Mouse (Mus musculus): Measurements from ENCODE around the gene Ovca2.
"Not testable (repeated sequence)": the region's sequence is repeated elsewhere in the genome, so short reads cannot be mapped to it uniquely, and the experiment has no call there.

The Ovca2 gene

DNA sequence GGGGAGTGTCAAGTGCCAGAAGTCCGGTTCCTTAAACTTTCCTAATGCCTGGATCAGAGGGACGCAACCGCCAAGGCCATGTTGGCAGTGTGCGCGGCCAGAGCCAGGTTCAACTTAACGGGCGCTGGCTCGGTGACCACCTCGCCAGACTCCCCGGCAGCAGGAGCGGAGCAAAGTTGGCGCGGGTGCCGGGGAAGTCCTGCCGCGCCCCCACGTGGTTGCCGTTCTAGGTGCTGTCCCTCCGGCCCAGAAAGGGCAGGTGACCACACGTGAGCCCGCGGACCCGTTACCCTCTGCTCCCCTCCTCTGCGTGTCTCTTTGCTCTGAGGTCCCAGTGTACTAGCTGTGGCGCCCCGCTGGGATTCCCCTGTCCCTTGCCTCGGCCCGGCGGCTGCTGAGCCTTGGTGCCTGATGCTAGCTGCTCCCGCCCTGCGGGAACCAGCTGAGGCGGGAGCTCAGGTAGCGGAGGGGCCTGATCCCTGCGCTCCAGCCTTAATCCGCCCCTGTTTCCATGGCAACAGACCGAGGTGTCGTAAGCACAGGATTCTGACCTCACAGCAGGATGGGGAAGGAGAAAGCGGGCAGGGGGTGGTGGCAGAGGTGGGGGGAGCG is 16.3 kb upstream of the Ovca2 start:
- no peak for DNase-seq (ENCODE audit: low read depth)

- no peak for DNase-seq (ENCODE audit: low read depth)
Measured at GRCm38 (mm10) chr11:75194121-75194849, 15.7 kb upstream of the Ovca2 start.

GRCm38 (mm10) chr11:75193256-75194071 is 14.8 kb upstream of the Ovca2 start, which contains the start of gene Rtn4rl1:
TSS of gene Rtn4rl1 (plus strand) at chr11:75193783.
- DNase-seq (ENCODE audit: low read depth), result no peak

DNA sequence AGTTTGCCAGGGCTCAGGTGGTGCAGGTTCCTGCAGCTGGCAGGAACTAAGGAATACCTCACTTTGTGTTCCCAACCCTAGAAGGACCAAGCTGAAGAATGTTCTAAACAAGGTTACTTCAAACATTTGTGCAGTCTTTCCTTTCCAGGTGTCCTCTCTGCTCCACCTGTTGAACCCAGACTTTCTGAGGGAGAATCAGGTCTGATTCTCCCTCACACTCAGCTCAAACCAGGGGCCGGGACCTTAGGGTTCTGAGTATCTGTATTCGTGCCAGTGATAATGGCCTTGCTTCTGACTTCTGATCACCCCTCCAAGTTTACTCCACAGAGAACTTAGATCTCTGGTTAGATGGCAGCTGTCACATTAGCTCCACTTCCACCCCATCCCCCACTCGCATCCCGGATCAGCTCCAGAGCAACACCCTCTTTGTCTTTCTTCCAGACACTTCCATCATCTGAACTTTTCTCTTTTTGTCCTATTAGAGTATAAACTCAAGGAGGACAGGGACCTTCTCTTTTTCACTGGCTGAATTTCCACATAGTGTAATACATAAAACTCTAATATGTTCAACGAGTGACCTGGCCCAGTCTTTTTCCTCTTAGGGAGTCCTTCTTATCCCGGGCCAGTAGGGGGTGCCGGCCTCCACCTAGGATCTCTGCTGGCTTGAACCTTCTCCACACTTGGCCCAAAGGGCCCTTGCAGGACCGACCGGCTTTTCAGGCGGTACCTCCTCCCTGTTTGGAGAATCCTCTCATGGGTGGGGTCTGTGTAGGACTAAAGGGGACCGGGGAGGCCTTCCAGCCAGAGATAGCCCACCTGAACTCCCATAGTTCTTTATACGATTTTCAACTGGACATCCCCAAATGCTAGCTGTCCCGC is 13.9 kb upstream of the Ovca2 start:
- DNase-seq (ENCODE audit: low read depth), result peak; percentile 81

DNA sequence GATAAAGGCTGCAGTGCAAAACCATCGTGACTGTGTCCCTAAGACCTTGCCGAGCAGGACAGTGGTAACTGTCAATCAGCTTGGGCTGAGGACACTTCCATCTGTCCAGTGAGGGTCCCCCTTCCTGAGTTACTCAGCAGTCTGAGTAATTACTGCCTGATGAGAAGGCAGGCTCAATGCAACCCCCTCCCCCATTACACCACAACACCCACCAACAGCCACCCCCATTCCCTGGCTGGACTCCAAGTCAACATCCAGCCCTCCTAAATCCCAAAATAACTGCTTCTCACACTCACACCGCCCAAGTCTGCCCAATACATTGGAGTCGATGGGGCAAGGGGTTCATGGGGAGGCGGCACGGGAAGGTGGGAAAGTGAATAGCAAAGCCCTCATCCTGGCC is 13.2 kb upstream of the Ovca2 start:
- DNase-seq (ENCODE audit: low read depth), result no peak

DNA sequence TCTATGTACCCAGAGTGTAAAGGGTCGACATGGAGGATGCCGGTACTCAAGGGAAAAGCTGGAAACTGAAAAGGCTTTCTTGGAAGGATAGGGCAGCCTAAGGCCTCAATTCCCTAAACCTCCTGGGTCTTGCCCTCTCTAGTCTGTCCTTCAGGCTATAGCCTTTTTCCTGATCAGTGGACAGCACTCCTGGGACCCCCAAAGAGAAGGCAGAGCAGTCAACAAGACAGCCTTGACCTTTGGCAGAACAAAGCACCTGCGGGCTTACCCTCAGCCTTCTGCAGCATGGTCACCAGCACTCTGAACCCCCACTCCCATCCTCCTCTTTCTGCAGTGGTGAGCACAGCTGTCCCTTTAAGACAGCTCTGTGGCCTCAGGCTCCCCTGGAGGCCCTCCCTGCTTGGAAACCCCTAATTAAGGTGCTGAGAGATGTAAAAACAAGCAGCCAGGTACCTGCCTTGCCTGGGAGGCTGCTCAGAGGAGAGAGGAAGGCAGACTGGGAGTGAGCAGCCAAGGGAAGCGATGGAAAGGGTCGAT is 12.3 kb upstream of the Ovca2 start, which contains the start of gene Dph1:
TSS of gene Dph1 (minus strand) at position 337 of the 537 bp plus-strand sequence.
- DNase-seq (ENCODE audit: low read depth), result no peak

DNA sequence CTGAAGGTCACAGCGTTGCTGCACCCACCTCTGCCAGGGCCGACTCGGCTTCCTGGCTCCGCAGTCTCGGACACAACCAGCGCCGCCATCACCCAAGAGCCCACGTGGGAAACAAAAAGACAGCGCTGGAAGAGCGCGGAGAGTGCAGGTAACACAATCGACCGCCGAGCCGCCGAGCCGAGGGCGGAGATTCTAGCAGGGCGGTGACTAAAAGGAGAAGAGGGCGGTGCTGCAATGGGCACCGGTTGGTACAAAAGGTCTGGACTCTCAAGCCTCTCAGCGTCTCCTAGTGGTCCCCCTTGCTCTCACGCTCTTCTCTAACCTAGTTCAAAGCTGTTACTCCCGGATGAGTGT is 11.7 kb upstream of the Ovca2 start:
- peak; percentile 95 for DNase-seq (ENCODE audit: low read depth)

DNA sequence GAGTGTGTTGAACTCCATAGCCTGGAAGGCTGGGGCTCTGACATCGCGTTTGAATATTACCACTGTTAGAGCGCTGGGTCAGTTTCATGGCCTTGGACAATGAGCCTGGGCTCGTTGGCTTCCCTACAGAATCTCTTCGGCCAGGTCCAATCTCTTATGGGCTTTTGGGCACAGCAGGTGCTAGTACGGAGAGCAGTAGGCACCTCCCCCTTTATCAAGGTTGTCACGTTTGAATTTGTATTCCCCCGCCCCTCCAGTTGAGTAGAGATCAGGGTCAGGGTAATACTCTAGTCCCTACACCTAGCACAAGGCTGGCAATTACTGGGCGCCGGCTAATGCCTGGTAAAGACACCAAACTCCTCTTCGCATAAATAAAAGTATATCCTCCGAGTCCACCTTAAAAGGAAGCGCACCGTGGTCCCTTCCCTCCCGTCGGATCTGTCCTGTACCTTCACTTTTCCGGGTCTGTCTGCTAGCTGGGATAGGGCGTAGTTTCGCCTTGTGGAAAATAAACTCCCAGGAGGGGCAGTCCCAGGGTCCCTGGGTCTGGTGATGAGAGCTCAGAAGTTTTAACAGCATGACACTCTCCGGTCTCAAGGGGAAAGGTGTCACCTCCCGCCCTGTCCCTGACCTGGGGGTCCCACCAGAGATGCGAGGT is 11.2 kb upstream of the Ovca2 start:
- peak; percentile 59 for DNase-seq (ENCODE audit: low read depth)

DNA sequence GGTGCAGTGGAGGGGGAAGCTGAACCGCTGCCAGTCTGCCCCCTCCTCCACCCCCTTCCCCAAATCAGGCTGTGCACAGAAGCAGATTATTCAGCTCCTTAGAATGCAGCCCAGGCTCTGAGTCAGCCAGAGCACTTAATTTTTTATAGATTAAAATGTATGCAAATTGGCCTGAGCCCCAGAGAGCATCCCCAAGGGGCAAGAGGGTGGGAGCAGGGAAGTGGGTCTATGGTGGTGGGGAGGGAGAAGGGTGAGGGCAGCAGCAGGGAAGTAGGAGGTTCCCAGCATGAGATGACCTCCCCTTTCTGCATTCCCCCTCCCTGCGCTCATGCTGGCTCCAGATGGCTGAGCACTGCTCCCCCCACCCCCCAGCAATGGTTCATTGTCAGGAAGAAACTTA is 6.4 kb upstream of the Ovca2 start:
- DNase-seq (ENCODE audit: low read depth), result no peak

DNA sequence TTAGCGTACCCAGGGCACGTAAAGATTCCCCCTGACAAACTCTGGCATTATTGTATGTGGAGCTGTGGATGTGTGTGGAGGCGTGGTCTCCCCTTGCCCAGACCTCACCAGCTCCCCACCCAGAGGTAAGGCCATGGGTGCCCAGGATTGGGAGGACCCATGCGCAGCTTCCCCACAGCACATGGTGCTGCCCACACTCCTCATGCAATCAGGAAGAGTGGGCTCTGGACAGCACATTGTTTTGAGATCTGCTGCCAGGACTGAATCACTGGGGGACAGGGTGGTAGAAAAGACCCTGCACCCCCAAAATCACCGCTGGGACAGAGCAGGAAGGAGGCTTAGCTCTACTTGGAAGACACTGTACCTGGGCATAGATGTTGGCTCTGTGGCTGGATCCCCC is 5.9 kb upstream of the Ovca2 start:
- DNase-seq (ENCODE audit: low read depth), result no peak

- DNase-seq (ENCODE audit: low read depth), result no peak
Measured at GRCm38 (mm10) chr11:75183917-75184570, 5.4 kb upstream of the Ovca2 start.

GRCm38 (mm10) chr11:75178011-75178410 is 624 bp downstream of the Ovca2 start:
- DNase-seq (ENCODE audit: low read depth), result no peak

DNA sequence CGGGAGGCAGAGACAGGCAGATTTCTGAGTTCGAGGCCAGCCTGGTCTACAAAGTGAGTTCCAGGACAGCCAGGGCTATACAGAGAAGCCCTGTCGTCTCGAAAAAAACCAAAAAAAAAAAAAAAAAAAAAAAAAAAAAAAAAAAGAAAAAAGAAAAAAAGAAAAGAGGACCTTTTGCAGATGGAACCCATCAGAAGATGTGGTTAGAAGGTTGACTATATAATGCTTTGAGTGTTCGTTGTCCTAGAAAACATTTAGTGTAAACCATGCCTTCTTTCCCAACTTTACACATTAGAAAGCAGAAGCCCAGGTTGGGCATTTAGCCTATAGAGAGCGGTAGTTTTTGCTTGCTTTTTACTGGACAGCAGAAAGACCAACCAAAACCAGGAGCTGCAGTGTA is 4.1 kb downstream of the Ovca2 start:
- DNase-seq (ENCODE audit: low read depth), result not testable (repeated sequence)

DNA sequence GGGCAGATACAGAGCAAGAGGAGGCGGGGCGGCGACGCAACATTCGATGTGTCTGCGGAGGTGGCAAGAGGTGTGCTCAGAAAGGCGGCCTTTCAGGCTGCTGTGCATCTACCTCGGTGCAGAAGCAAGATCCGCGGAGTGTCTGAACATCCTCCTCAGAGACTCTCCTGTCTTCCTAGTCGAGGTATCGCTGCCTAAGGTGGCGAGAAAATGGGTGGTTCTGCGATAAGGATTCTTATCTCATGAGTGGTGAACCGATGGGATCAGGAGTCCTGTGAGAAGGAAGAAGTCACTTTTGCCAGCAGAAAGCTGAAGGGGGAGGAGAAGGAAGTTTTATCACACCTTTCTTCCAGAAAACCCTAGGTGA is 4.9 kb downstream of the Ovca2 start:
- DNase-seq (ENCODE audit: low read depth), result no peak

DNA sequence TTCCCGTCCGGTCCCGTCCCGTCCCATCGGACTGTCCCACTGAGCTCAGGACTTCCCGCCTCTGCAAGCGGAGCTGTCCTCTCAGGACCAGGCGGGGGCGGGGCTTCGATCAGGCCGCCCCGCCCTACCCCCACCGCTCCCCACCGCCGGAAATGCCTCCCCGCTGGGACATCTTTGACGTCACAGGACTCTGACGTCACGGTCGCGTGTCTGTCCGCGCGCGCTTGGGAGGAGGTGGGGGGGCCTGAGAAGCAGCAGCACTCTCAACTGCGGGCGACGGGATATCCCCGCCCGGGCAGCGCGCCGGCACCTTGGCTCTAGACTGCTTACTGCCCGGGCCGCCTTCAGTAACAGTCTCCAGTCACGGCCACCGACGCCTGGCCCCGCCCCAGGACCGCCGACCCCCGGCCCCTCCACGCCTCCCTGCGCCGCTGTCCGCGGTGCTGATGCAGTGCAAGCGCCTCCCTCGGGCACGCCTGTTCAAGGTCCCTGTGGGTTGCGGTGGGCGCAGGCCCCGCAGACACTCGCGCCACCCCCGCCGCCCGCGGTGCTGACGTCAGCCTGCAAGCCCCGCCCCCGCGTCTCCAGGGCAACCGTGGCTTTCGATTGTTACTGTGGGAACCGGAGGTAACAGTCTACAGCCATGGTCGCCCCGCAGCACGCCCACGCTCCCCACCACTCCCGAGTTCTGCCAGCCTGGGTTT is 5.4 kb downstream of the Ovca2 start:
- peak; percentile 84 for DNase-seq (ENCODE audit: low read depth)

DNA sequence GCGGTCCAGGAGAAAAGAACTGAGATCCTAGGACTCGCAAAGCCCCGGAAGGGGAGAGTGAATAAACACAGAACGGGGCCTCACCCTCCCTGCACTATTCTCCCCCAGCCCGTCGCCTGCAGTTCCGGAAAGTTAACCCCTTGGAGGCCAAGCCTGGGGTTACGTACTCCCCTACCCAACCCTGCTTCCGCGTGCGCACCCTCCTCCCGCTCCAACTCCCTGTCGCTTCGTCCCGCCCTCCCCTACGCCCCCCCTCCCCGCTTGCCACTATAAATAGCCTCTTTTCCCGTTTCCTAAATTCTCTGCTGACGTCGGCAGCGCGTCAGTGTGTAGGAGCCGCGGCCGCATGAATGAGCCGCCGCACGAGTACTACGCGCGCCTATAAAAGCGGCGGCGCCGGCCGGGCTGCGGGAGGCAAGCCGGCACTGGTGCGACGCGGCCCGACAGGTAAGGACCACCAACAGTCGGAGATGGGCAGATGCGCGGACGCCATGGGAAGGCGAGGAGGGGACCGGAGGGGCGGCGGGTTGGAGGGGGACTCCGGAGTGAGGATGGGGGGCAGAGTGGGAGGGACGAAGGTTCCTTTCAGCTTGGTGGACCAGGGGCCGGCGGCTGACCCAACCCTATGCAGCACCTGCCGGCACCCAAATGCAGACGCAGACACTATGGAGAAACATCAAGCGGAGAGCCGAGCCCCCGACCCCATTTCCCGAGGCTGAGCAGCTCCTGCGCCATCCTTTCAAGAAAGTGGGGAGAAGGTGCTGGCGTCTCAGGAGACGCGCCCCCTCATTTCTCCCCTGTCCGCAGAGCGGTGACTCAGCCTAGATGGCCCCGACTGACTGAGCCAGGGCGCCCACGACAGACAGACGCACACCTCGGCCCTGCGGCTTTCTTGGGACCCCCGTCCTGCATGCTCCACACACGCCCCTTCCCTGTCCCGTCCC is 6.2 kb downstream of the Ovca2 start:
- DNase-seq (ENCODE audit: low read depth), result no peak

- DNase-seq (ENCODE audit: low read depth), result no peak
Measured at GRCm38 (mm10) chr11:75171186-75171865, 7.3 kb downstream of the Ovca2 start.

DNA sequence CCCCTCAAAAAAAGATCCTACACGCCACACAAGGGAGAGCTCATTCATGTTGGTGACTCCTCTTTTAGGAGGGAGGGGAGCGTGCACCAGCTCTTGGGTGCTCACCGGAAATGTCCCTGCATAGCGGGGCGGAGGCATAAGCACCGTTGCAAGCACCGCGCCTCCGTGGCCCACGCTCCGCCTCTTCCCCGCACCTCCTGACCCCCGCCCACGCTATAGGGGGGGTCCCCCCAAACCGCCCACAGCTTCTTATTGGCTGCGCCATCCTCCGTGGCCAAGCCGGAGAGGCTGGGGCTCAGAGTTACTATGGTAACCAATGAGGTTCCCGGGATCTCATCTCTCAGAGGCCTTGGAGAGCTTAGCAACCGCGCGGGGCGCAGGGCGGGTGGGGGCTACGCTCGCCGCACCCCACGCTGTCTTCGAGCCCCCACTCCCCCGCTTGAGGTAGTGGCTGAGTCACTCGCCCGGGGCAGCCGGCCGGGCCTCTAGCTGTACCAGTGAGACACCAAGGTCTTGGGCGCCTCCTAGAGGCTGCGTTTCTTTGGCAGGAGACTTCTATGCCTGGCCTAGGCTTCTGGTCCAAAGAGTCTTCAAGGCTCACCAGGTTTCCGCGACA is 8.4 kb downstream of the Ovca2 start:
- peak; percentile 90 for DNase-seq (ENCODE audit: low read depth)
